Mouse (Mus musculus): Measurements from ENCODE around the gene Trim54.

GRCm38 (mm10) chr5:31126050-31126449, 9.5 kb downstream of the Trim54 start:
- TF ChIP-seq POLR2A (IDR thresholded peaks at IDR 0.05; ENCODE audit: control insufficient read depth, extremely low read depth, insufficient read depth, low read length, poor library complexity) = no peak
- TF ChIP-seq CTCF (IDR thresholded peaks at IDR 0.05; ENCODE audit: borderline replicate concordance, control insufficient read depth, extremely low read depth, insufficient read depth, low read length, poor library complexity) = no peak
